Mouse (Mus musculus): ENCODE data around the gene Metap1d. TPM values are rescaled to one million over a fixed set of nuclear protein-coding genes. Genes with fewer than 3 reads are reported as not detected.
A peak's percentile ranks its signal among the peaks of the same experiment; 100 is the strongest.

Metap1d gene
- total and polyA plus RNA-seq, 3 experiments = 19.5 to 28.5 TPM; not detected in 1

- peak; percentile 30; the same call in 1 of the 2 replicates for TF ChIP-seq USF1 (IDR thresholded peaks at IDR 0.05; ENCODE audit: low read depth, low read length)
- TF ChIP-seq ZNF384 (IDR thresholded peaks at IDR 0.05; ENCODE audit: low read depth, low read length) = 0 out of 2 replicates have a peak, but pooled peaks have one; percentile 13
- TF ChIP-seq KAT2A (conservative IDR thresholded peaks at IDR 0.05; ENCODE audit: low read depth, low read length) = no peak
- no peak overlapping the region for H3K27ac ChIP-seq (ENCODE audit: control insufficient read depth, low read depth, low read length)
- H3K36me3 ChIP-seq (ENCODE audit: control insufficient read depth in 1 of 2, insufficient read depth in 2 of 2, low read length in 2 of 2) = peaks cover 24 to 27% of the 10 kb centered on the region in 2 experiments
- H3K4me3 ChIP-seq (ENCODE audit: control insufficient read depth in 1 of 2, insufficient read depth in 1 of 2, low read depth in 2 of 2, low read length in 2 of 2) = peak overlapping the region in 1 of 2 experiments; percentile 38; a peak in 1 of 4 replicates
- peak overlapping the region; percentile 3; the same call in 1 of the 2 replicates for H3K9ac ChIP-seq (ENCODE audit: control insufficient read depth, low read depth, low read length, poor library complexity, severe bottlenecking)
- H3K9me3 ChIP-seq (replicated peaks; ENCODE audit: insufficient read depth, low read length) = no peaks in the 10 kb centered on the region
- peaks cover 2 to 5% of the 10 kb centered on the region in 2 experiments; a peak in 2 of 4 replicates for H3K4me1 ChIP-seq (ENCODE audit: control insufficient read depth in 1 of 2, insufficient read depth in 2 of 2, low read length in 2 of 2)
- DNase-seq (ENCODE audit: low read depth, low spot score) = no peak
- H3K27me3 ChIP-seq (ENCODE audit: control insufficient read depth in 1 of 2, insufficient read depth in 2 of 2, low read length in 2 of 2) = no peaks in the 10 kb centered on the region
- peaks cover 5% of the 10 kb centered on the region for H3K79me2 ChIP-seq (ENCODE audit: control insufficient read depth, insufficient read depth, low read length, poor library complexity)
These were observed 47.5 kb upstream of the Metap1d start for GRCm38 (mm10) chr2:71405613-71406012.

- peaks cover 4 to 5% of the 10 kb centered on the region in 2 experiments for H3K4me1 ChIP-seq (ENCODE audit: control insufficient read depth in 1 of 2, insufficient read depth in 2 of 2, low read length in 2 of 2)
- H3K36me3 ChIP-seq (ENCODE audit: control insufficient read depth in 1 of 2, insufficient read depth in 2 of 2, low read length in 2 of 2) = peaks cover 23% of the 10 kb centered on the region in 2 experiments
- no peak overlapping the region for H3K4me3 ChIP-seq (ENCODE audit: control insufficient read depth in 1 of 2, insufficient read depth in 1 of 2, low read depth in 2 of 2, low read length in 2 of 2)
- TF ChIP-seq MAX (IDR thresholded peaks at IDR 0.05; ENCODE audit: low read length) (no peak), POLR2AphosphoS5 (IDR thresholded peaks at IDR 0.05; ENCODE audit: borderline replicate concordance, low read depth, low read length) (no peak), USF2 (IDR thresholded peaks at IDR 0.05; ENCODE audit: borderline replicate concordance in 1 of 2, insufficient read depth in 1 of 2, low read depth in 1 of 2, low read length in 2 of 2) (no peak)
- DNase-seq (ENCODE audit: low read depth, low spot score) = no peak
- H3K27me3 ChIP-seq (ENCODE audit: control insufficient read depth in 1 of 2, insufficient read depth in 2 of 2, low read length in 2 of 2) = no peaks in the 10 kb centered on the region; a peak in 1 of 4 replicates
- H3K27ac ChIP-seq (ENCODE audit: control insufficient read depth, low read depth, low read length) = no peak overlapping the region
- no peaks in the 10 kb centered on the region for H3K9me3 ChIP-seq (replicated peaks; ENCODE audit: insufficient read depth, low read length)
- no peaks in the 10 kb centered on the region for H3K79me2 ChIP-seq (ENCODE audit: control insufficient read depth, insufficient read depth, low read length, poor library complexity)
- no peak overlapping the region for H3K9ac ChIP-seq (ENCODE audit: control insufficient read depth, low read depth, low read length, poor library complexity, severe bottlenecking)
These were observed 34.3 kb upstream of the Metap1d start for GRCm38 (mm10) chr2:71418760-71419280.

- no peak overlapping the region for H3K9ac ChIP-seq (ENCODE audit: control insufficient read depth, low read depth, low read length, poor library complexity, severe bottlenecking)
- no peak overlapping the region for H3K27ac ChIP-seq (ENCODE audit: control insufficient read depth, low read depth, low read length)
- peaks cover 9% of the 10 kb centered on the region in 2 experiments for H3K4me1 ChIP-seq (ENCODE audit: control insufficient read depth in 1 of 2, insufficient read depth in 2 of 2, low read length in 2 of 2)
- H3K36me3 ChIP-seq (ENCODE audit: control insufficient read depth in 1 of 2, insufficient read depth in 2 of 2, low read length in 2 of 2) = peaks cover 22 to 28% of the 10 kb centered on the region in 2 experiments
- DNase-seq (ENCODE audit: low read depth, low spot score) = no peak
- TF ChIP-seq CHD1 (IDR thresholded peaks at IDR 0.05; ENCODE audit: low read depth, low read length) (no peak), GATA1 (IDR thresholded peaks at IDR 0.05; ENCODE audit: low read depth, low read length) (peak; percentile 53; the same call in 1 of the 2 replicates), GABPA (IDR thresholded peaks at IDR 0.05; ENCODE audit: low read depth, low read length) (no peak), BHLHE40 (IDR thresholded peaks at IDR 0.05; ENCODE audit: borderline replicate concordance, low read depth, low read length) (peak; percentile 85), MEF2A (IDR thresholded peaks at IDR 0.05; ENCODE audit: extremely low read depth, insufficient replicate concordance, low read depth, low read length, poor library complexity, severe bottlenecking) (no peak)
- H3K9me3 ChIP-seq (replicated peaks; ENCODE audit: insufficient read depth, low read length) = no peaks in the 10 kb centered on the region
- no peaks in the 10 kb centered on the region; a peak in 1 of 4 replicates for H3K27me3 ChIP-seq (ENCODE audit: control insufficient read depth in 1 of 2, insufficient read depth in 2 of 2, low read length in 2 of 2)
- H3K4me3 ChIP-seq (ENCODE audit: control insufficient read depth in 1 of 2, insufficient read depth in 1 of 2, low read depth in 2 of 2, low read length in 2 of 2) = no peak overlapping the region
- no peaks in the 10 kb centered on the region for H3K79me2 ChIP-seq (ENCODE audit: control insufficient read depth, insufficient read depth, low read length, poor library complexity)
These were observed 33.7 kb upstream of the Metap1d start for GRCm38 (mm10) chr2:71419408-71419807.

Data from MEL (cell line).